ENCODE assay signal across 8 mouse cellular contexts in genomic region chr3:83055281-83056038, GRCm38 (mm10). TPM values are rescaled to one million over a fixed set of nuclear protein-coding genes. Genes with fewer than 3 reads are reported as not detected.
DNase-seq lines count a peak whose midpoint lies in the region; ATAC-seq lines count a peak whose summit lies in the region.

Gene Plrg1, plus strand, starts transcription at chr3:83055522.

- DNase-seq in adipocyte (ENCODE audit: low spot score), result peak; percentile 98
- peak; percentile 98 for DNase-seq in embryo, embryonic 10 days (ENCODE audit: low spot score)
- DNase-seq in gastrocnemius, postnatal 10 days, result peak; percentile 100
- DNase-seq in induced T-regulatory cell, adult 2 months (ENCODE audit: low read depth), result peak; percentile 99
- DNase-seq in left cerebral cortex, adult 9 months (ENCODE audit: low spot score in 2 of 2), result peak; percentile 91 to 98
- peak; percentile 100 for DNase-seq in right cerebral cortex, postnatal 14 days
- peak; percentile 98 to 99 for DNase-seq in urinary bladder, postnatal 36 days (ENCODE audit: low spot score in 2 of 2)

- ATAC-seq in megakaryocyte progenitor cell, adult 5-6 weeks (replicated peaks; ENCODE audit: poor library complexity), result peak; percentile 89

RNA-seq across cellular contexts. Expression of gene Plrg1, which starts in this region (rescaled TPM):
- 10 to 100 TPM; 29.0 to 32.2 TPM for total RNA-seq in gastrocnemius, postnatal 10 days (2021)
- 42.4 and 51.2 TPM in 2 replicates for total RNA-seq in megakaryocyte progenitor cell, adult 5-6 weeks (2015)
- 81.3 and 83.9 TPM in 2 replicates for total RNA-seq in megakaryocyte progenitor cell, adult 5-6 weeks (2017)

Comparison
In these comparisons a context has a peak if more than half of its experiments do, and no peak if none do; other contexts are left out.
1. Peak in every context shown above with its lines: DNase-seq and ATAC-seq.